Mouse (Mus musculus) kidney, embryonic 16.5 days (tissue): ENCODE results near the gene Ash1l. TPM values are rescaled to one million over a fixed set of nuclear protein-coding genes. Genes with fewer than 3 reads are reported as not detected.
"Not testable (repeated sequence)": the region's sequence is repeated elsewhere in the genome, so short reads cannot be mapped to it uniquely, and the experiment has no call there.

Source experiments
- ATAC-seq: fragments of 200-750 bp; cut with Nextera tagmentation; 2 replicates; pipeline ENCODE4 v1.8.0; 2017; ENCODE audit warnings: moderate TSS enrichment; ENCODE audit not compliant: low FRiP score, low TSS enrichment
- H3K27ac ChIP-seq: fragments of 300-500 bp; sonication (generic); 2 replicates; pipeline ENCODE4 v1.5.1; 2014; ENCODE audit warnings: low read length
- H3K27me3 ChIP-seq: fragments of 300-500 bp; sonication (generic); 2 replicates; pipeline ENCODE4 v1.6.1; 2014; ENCODE audit warnings: low read length, control low read depth, mixed read lengths; ENCODE audit not compliant: insufficient read depth
- H3K36me3 ChIP-seq: fragments of 300-500 bp; sonication (generic); 2 replicates; pipeline ENCODE4 v1.6.1; 2014; ENCODE audit warnings: low read length, control low read depth, mixed read lengths; ENCODE audit not compliant: insufficient read depth
- H3K4me1 ChIP-seq: fragments of 300-500 bp; sonication (generic); 2 replicates; pipeline ENCODE4 v1.6.1; 2014; ENCODE audit warnings: low read length, control low read depth, mixed read lengths; ENCODE audit not compliant: insufficient read depth
- H3K4me2 ChIP-seq: fragments of 300-500 bp; sonication (generic); replicated peaks from 2 replicates; pipeline ENCODE4 v1.6.1; 2014; ENCODE audit warnings: low read depth, low read length
- H3K4me3 ChIP-seq: fragments of 300-500 bp; sonication (generic); 2 replicates; pipeline ENCODE4 v1.5.1; 2014; ENCODE audit warnings: mild to moderate bottlenecking, low read length
- H3K9ac ChIP-seq: fragments of 300-500 bp; sonication (generic); replicated peaks from 2 replicates; pipeline ENCODE4 v1.6.1; 2014; ENCODE audit warnings: low read length
- H3K9me3 ChIP-seq: fragments of 300-500 bp; sonication (generic); 2 replicates; pipeline ENCODE4 v1.6.1; 2016; ENCODE audit warnings: low read length, control low read depth
- WGBS: fragments of 180-500 bp; shearing (Covaris S2); extraction: QIAGEN DNeasy Blood & Tissue Kit; methylation state at CpG from one replicate; pipeline ENCODE4 v1.1.7; 2014; 5-methylcytosine and 5-hydroxymethylcytosine counted together
- polyA plus RNA-seq: library from polyadenylated mRNA; unstranded; fragments of >200 nt; fragmentation: Nextera tagmentation; extraction: Ambion mirVana; gene quantifications from 2 replicates; pipeline ENCODE4 v1.2.1, GENCODE M21; 2015

Gene Ash1l
- polyA plus RNA-seq, 1 experiment from 2014 or later = 16.6 TPM

GRCm38 (mm10) chr3:88951327-88951800, 942 bp downstream of the Ash1l start:
- Histone ChIP-seq H3K4me2 (peak overlapping the region; percentile 74), H3K9ac (peak overlapping the region; percentile 88), H3K4me3 (peak overlapping the region; percentile 60), H3K27ac (peak overlapping the region; percentile 98), H3K4me1 (peaks cover 36% of the 10 kb centered on the region), H3K9me3 (no peaks in the 10 kb centered on the region), H3K36me3 (0 out of 2 replicates have a peak, but pooled peaks cover 3% of the 10 kb centered on the region), H3K27me3 (no peaks in the 10 kb centered on the region)
- no peak for ATAC-seq
- 1% methylated on average over 5 of the region's 5 CpGs for WGBS

DNA sequence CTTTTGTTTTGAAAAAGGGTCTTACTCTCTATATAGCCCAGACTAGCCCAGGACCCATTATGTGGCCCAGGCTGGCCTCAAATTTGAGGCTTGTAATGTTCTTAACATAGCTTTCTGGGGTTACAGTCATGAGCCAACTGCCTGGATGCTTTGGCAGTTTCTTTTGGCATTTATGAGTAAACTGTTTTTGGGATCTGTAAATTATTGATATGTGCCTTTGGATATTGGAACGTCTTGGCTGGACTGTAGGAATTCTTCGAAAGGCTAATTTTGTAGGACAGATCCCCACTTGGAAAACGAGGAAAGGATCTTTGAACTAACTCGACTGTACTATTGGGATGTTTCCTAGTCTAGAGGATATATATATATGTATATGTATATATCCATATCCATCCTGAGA, 2.8 kb downstream of the Ash1l start:
- H3K4me1 ChIP-seq = peaks cover 29% of the 10 kb centered on the region
- H3K27me3 ChIP-seq = no peaks in the 10 kb centered on the region
- no peak overlapping the region for H3K9ac ChIP-seq
- no peaks in the 10 kb centered on the region for H3K36me3 ChIP-seq
- no peak overlapping the region for H3K4me3 ChIP-seq
- WGBS = 81% methylated on average over 4 of the region's 4 CpGs
- no peak overlapping the region for H3K27ac ChIP-seq
- ATAC-seq = no peak
- H3K9me3 ChIP-seq = no peaks in the 10 kb centered on the region
- no peak overlapping the region for H3K4me2 ChIP-seq

DNA sequence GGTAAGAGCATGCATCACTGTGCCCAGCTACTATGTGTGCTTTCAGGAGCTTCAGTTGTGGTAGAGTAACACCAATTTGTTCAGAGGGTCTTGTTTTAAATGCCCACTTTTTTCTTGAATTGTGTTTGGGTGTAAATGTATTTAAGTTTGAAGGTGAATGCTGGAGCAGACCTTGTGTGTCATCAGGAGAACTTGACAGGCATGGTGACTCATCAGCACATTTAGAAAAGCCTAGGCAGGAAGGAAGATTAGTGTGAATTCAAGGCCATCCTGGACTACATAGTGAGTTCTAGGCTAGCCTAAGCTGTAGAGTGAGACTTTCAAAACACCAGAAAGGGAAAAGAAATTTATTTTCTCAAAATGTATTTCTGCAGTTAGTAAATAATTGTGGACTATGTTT, 3.3 kb downstream of the Ash1l start:
- Histone ChIP-seq H3K9ac (no peak overlapping the region), H3K27ac (no peak overlapping the region), H3K4me2 (no peak overlapping the region), H3K9me3 (no peaks in the 10 kb centered on the region), H3K27me3 (no peaks in the 10 kb centered on the region), H3K36me3 (no peaks in the 10 kb centered on the region), H3K4me1 (peaks cover 24% of the 10 kb centered on the region), H3K4me3 (no peak overlapping the region)
- ATAC-seq = no peak

- H3K4me2 ChIP-seq, H3K4me1 ChIP-seq, ATAC-seq, H3K27me3 ChIP-seq, H3K9me3 ChIP-seq, H3K9ac ChIP-seq, H3K27ac ChIP-seq, H3K4me3 ChIP-seq: not testable (repeated sequence)
- peaks cover 14% of the 10 kb centered on the region; the same call in 1 of the 2 replicates for H3K36me3 ChIP-seq
Observed at GRCm38 (mm10) chr3:88963211-88963610, 12.8 kb downstream of the Ash1l start.

DNA sequence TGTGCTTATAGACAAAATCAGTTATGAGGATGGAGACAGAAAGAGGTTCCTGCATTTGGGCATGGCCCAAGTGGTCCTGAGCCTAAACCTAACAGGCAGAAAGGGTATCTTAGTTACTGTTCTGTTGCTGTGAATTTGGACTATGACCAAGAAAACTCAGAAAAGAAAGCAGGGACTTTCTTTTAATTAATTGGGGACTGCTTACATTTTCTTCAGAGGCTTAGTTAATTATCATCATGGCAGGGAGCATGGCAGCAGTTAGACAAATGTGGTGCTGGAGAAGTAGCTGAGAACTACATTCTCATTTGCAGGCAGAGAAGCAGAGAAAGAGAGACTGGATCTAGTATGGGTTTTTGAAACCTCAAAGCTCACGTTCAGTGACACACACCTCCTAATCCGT, 24.6 kb downstream of the Ash1l start:
- Histone ChIP-seq H3K9ac (no peak overlapping the region), H3K27ac (no peak overlapping the region), H3K36me3 (no peaks in the 10 kb centered on the region), H3K9me3 (no peaks in the 10 kb centered on the region), H3K4me3 (no peak overlapping the region), H3K4me1 (no peaks in the 10 kb centered on the region), H3K27me3 (no peaks in the 10 kb centered on the region), H3K4me2 (no peak overlapping the region)
- no peak for ATAC-seq
- WGBS = 92% methylated on average over 2 of the region's 2 CpGs

DNA sequence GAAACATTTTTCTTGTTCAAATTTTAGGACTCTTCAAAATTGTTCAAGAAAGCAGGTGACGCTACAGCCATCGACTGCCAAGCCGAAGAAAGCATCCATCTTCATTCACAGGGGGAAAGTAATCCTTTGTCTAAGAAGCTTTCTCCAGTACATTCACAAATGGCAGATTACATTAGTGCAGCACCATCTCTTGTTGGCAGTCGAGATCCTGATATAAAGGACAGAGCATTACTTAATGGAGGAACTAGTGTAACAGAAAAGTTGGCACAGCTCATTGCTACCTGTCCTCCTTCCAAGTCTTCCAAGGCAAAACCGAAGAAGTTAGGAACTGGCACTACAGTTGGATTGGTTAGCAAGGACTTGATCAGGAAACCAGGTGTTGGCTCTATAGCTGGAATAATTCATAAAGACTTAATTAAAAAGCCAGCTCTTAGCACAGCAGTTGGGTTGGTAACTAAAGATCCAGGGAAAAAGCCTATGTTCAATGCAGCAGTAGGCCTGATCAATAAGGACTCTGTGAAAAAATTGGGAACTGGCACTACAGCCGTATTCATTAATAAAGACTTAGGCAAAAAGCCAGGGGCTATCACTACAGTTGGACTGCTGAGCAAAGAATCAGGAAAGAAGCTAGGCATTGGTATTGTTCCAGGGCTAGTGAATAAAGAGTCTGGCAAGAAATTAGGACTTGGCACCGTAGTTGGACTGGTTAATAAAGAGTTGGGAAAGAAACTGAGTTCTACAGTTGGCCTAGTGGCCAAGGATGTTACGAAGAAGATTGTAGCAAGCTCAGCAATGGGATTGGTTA, 31.0 kb downstream of the Ash1l start:
- Histone ChIP-seq H3K4me3 (no peak overlapping the region), H3K9ac (no peak overlapping the region), H3K4me2 (no peak overlapping the region), H3K9me3 (no peaks in the 10 kb centered on the region), H3K27me3 (no peaks in the 10 kb centered on the region), H3K27ac (no peak overlapping the region), H3K4me1 (no peaks in the 10 kb centered on the region), H3K36me3 (peaks cover 32% of the 10 kb centered on the region)
- 96% methylated on average over 8 of the region's 8 CpGs for WGBS
- no peak for ATAC-seq

DNA sequence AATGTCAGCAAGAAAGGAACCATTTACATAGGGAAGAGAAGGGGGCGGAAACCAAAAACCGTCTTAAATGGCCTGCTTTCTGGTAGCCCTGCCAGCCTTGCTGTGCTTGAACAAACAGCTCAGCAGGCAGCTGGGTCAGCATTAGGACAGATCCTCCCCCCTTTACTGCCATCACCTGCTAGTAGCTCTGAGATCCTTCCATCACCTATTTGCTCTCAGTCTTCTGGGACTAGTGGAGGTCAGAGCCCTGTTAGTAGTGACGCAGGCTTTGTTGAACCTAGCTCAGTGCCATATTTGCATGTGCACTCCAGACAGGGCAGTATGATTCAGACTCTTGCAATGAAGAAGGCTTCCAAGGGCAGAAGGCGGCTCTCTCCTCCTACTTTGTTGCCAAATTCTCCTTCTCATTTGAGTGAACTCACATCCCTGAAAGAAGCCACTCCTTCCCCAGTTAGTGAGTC, 33.5 kb downstream of the Ash1l start:
- no peak overlapping the region for H3K27ac ChIP-seq
- H3K4me2 ChIP-seq = no peak overlapping the region
- H3K4me1 ChIP-seq = no peaks in the 10 kb centered on the region
- H3K4me3 ChIP-seq = no peak overlapping the region
- H3K36me3 ChIP-seq = peaks cover 39% of the 10 kb centered on the region
- H3K27me3 ChIP-seq = no peaks in the 10 kb centered on the region
- H3K9ac ChIP-seq = no peak overlapping the region
- no peak for ATAC-seq
- 44% methylated on average over 4 of the region's 4 CpGs for WGBS
- H3K9me3 ChIP-seq = no peaks in the 10 kb centered on the region

DNA sequence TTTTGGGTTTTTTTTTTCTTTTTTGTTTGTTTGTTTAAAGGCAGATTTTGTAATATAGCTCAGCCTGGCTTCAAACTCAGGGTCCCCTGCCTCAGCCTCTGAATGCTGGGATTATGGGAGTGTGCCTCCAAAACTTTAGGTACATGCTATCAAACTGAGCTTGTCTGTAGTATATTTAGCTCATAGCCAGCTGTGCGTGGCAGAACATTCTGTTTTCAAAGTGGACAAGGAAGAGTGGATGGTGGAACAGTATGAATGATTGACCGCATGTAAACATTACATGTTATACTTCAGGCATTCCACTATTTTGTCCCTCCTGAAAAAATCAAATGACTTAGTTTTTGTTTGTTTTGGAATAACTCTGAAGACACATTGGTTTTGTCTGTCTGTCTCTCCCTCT, 42.4 kb downstream of the Ash1l start:
- Histone ChIP-seq H3K27me3 (no peaks in the 10 kb centered on the region), H3K9ac (no peak overlapping the region), H3K4me1 (no peaks in the 10 kb centered on the region), H3K9me3 (no peaks in the 10 kb centered on the region), H3K36me3 (no peaks in the 10 kb centered on the region; the same call in 1 of the 2 replicates), H3K27ac (no peak overlapping the region), H3K4me3 (no peak overlapping the region), H3K4me2 (no peak overlapping the region)
- 75% methylated on average over 2 of the region's 2 CpGs for WGBS
- ATAC-seq = no peak

DNA sequence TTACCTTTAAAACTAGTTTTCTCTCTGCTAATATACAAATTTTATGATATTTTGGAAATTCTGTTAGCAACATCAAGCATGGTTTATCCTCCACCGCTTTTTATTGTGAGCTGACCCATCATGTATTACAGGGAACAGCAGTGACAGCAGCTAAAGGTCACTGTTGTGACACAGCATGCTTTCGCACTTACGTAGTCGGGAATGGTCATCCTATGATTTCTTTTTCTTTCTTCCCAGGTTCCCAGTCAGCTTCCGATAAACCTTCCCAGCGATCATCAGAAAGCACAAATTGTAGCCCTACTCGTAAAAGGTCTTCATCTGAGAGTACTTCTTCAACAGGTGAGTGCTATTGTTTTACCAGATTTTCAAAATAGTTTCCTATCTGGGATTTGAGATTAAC, 51.1 kb downstream of the Ash1l start:
- no peaks in the 10 kb centered on the region for H3K9me3 ChIP-seq
- peaks cover 32% of the 10 kb centered on the region for H3K36me3 ChIP-seq
- H3K4me2 ChIP-seq = no peak overlapping the region
- WGBS = 94% methylated on average over 7 of the region's 7 CpGs
- ATAC-seq = no peak
- H3K4me3 ChIP-seq = no peak overlapping the region
- no peak overlapping the region for H3K9ac ChIP-seq
- no peak overlapping the region for H3K27ac ChIP-seq
- no peaks in the 10 kb centered on the region for H3K27me3 ChIP-seq
- H3K4me1 ChIP-seq = no peaks in the 10 kb centered on the region

DNA sequence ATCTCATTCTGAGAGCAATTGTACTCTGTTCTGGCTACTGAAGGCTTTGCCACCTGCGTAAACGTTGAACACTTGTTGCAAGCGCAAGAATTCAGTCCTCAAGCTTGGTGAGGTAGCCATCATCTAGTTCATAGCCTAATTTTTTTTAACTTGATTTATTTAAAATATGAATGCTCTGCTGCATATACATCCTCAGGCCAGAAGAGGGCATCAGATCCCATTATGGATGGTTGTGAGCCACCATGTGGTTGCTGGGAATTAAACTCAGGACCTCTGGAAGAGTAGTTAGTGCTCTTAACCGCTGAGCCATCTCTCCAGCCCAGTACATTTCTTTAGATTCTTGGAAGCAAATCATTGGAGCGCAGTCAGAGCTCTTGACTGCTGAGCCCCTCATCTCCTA, 80.5 kb downstream of the Ash1l start:
- not testable (repeated sequence) for H3K27ac ChIP-seq, H3K27me3 ChIP-seq
- WGBS = 93% methylated on average over 5 of the region's 5 CpGs

More for the DNA sequence above, 80.5 kb downstream of the Ash1l start:
- not testable (repeated sequence) for H3K4me2 ChIP-seq, H3K9me3 ChIP-seq, ATAC-seq, H3K4me1 ChIP-seq, H3K4me3 ChIP-seq, H3K9ac ChIP-seq
- H3K36me3 ChIP-seq = peaks cover 54% of the 10 kb centered on the region
